In genomic region chr5:115235323-115235771, GRCm38 (mm10) we compare ENCODE assay signal across 8 mouse cellular contexts. TPM values are rescaled to one million over a fixed set of nuclear protein-coding genes. Genes with fewer than 3 reads are reported as not detected.
DNase-seq lines count a peak whose midpoint lies in the region; TF ChIP-seq lines count a peak whose summit lies in the region.

No protein-coding gene starts in this region.

- no peak for TF ChIP-seq CTCF in lung, adult 2 months (IDR thresholded peaks at IDR 0.05; ENCODE audit: insufficient read depth, low read length)
- TF ChIP-seq CTCF in olfactory bulb, adult 2 months (IDR thresholded peaks at IDR 0.05; ENCODE audit: insufficient read depth, low read depth, low read length), result no peak

- peak; percentile 74 for DNase-seq in MN1 (ENCODE audit: low spot score)
- peak; percentile 73 to 75 for DNase-seq in cerebellum, adult 18-20 months
- DNase-seq in frontal cortex, adult 2 months (ENCODE audit: extremely low spot score in 1 of 2, low spot score in 1 of 2), result peak; percentile 49 to 77
- DNase-seq in heart, postnatal 4 days, result peak; percentile 70
- peak; percentile 83 for DNase-seq in layer of hippocampus, adult 9-11 months
- DNase-seq in lung, adult 2 months, result peak; percentile 55
- peak; percentile 51 for DNase-seq in urinary bladder, adult 2 months (ENCODE audit: low spot score)

- peaks cover 4% of the 10 kb centered on the region; the same call in 1 of the 2 replicates for H3K4me1 ChIP-seq in lung, adult 2 months (ENCODE audit: control insufficient read depth, insufficient read depth, low read length)
- peaks cover 26% of the 10 kb centered on the region for H3K4me1 ChIP-seq in olfactory bulb, adult 2 months (ENCODE audit: control insufficient read depth, insufficient read depth, low read length)

- under 1% methylated on average over 45 of the region's 45 CpGs for WGBS in lung, adult 2 months
- WGBS in olfactory bulb, adult 2 months, result under 1% methylated on average over 45 of the region's 45 CpGs

- TF ChIP-seq POLR2A in lung, adult 2 months (IDR thresholded peaks at IDR 0.05; ENCODE audit: borderline replicate concordance, extremely low read depth, low read depth, low read length), result 0 out of 2 replicates have a peak, but pooled peaks have one; percentile 23
- peak; percentile 44; the same call in 1 of the 2 replicates for TF ChIP-seq POLR2A in olfactory bulb, adult 2 months (IDR thresholded peaks at IDR 0.05; ENCODE audit: insufficient read depth, low read depth, low read length)

- peak overlapping the region; percentile 57 for H3K27ac ChIP-seq in olfactory bulb, adult 2 months (ENCODE audit: insufficient read depth, low read depth, low read length)

- peak overlapping the region; percentile 84 for H3K4me3 ChIP-seq in lung, adult 2 months (replicated peaks; ENCODE audit: extremely low read depth, low read depth, low read length)
- peak overlapping the region; percentile 48 for H3K4me3 ChIP-seq in olfactory bulb, adult 2 months (ENCODE audit: insufficient read depth, low read depth, low read length)

RNA-seq across cellular contexts. Expression of gene Pop5, which starts 0.3 kb away (rescaled TPM):
- polyA plus RNA-seq in frontal cortex, adult 2 months (2012; rRNA removed), result 129 and 134 TPM in 2 replicates
- 10 to 100 TPM; 21.1 to 26.1 TPM for total RNA-seq in heart, postnatal 4 days (2021)
- 51.5 and 55.4 TPM in 2 replicates for polyA plus RNA-seq in lung, adult 2 months (2012; rRNA removed)
- not detected in 2 replicates for polyA plus RNA-seq in olfactory bulb, adult 2 months (2012; ENCODE audit: insufficient read depth, insufficient read length, low replicate concordance, missing spikeins)
- 52.7 and 63.5 TPM in 2 replicates for polyA plus RNA-seq in urinary bladder, adult 2 months (2012; rRNA removed)

RNA-seq across cellular contexts. Expression of gene Rnf10, which starts 37.4 kb away (rescaled TPM):
- 177 and 178 TPM in 2 replicates for polyA plus RNA-seq in frontal cortex, adult 2 months (2012; rRNA removed)
- 100 to 1,000 TPM; 277 to 284 TPM for total RNA-seq in heart, postnatal 4 days (2021)
- polyA plus RNA-seq in lung, adult 2 months (2012; rRNA removed), result 133 and 160 TPM in 2 replicates
- 496 TPM in 1 of 2 replicates, not detected in the other for polyA plus RNA-seq in olfactory bulb, adult 2 months (2012; ENCODE audit: insufficient read depth, insufficient read length, low replicate concordance, missing spikeins)
- 144 and 157 TPM in 2 replicates for polyA plus RNA-seq in urinary bladder, adult 2 months (2012; rRNA removed)

RNA-seq across cellular contexts. Expression of gene Cabp1, which starts 41.2 kb away (rescaled TPM):
- polyA plus RNA-seq in frontal cortex, adult 2 months (2012; rRNA removed), result 291 and 354 TPM in 2 replicates
- total RNA-seq in heart, postnatal 4 days (2021), result 1 to 10 TPM; 5.5 to 6.6 TPM
- polyA plus RNA-seq in lung, adult 2 months (2012; rRNA removed), result 3.2 and 6.9 TPM in 2 replicates
- polyA plus RNA-seq in olfactory bulb, adult 2 months (2012; ENCODE audit: insufficient read depth, insufficient read length, low replicate concordance, missing spikeins), result not detected in 2 replicates
- polyA plus RNA-seq in urinary bladder, adult 2 months (2012; rRNA removed), result 3.6 and 3.9 TPM in 2 replicates

RNA-seq across cellular contexts. Expression of gene Coq5, which starts 44.1 kb away (rescaled TPM):
- polyA plus RNA-seq in frontal cortex, adult 2 months (2012; rRNA removed), result 29.4 and 34.3 TPM in 2 replicates
- total RNA-seq in heart, postnatal 4 days (2021), result 100 to 1,000 TPM; 113 to 117 TPM
- polyA plus RNA-seq in lung, adult 2 months (2012; rRNA removed), result 7.7 and 11.5 TPM in 2 replicates
- not detected in 2 replicates for polyA plus RNA-seq in olfactory bulb, adult 2 months (2012; ENCODE audit: insufficient read depth, insufficient read length, low replicate concordance, missing spikeins)
- 23.9 and 26.4 TPM in 2 replicates for polyA plus RNA-seq in urinary bladder, adult 2 months (2012; rRNA removed)

Comparison
In these comparisons a context has a peak if more than half of its experiments do, and no peak if none do; other contexts are left out.
1. Peak in every context shown above with its lines: DNase-seq, H3K4me3 ChIP-seq and H3K27ac ChIP-seq.
2. RNA of gene Pop5, which starts 0.3 kb away (polyA plus RNA-seq): 129 to 134 TPM in frontal cortex, adult 2 months, 52.7 to 63.5 TPM in urinary bladder, adult 2 months and 51.5 to 55.4 TPM in lung, adult 2 months; not detected in olfactory bulb, adult 2 months; every median in the first group is over 10 times any median in the second.
3. RNA of gene Cabp1, which starts 41.2 kb away (polyA plus RNA-seq): 291 to 354 TPM in frontal cortex, adult 2 months; 3.2 to 6.9 TPM in lung, adult 2 months, 3.6 to 3.9 TPM in urinary bladder, adult 2 months and not detected in olfactory bulb, adult 2 months; every median in the first group is over 10 times any median in the second.